Mouse (Mus musculus): ENCODE data around the gene Spon1. TPM values are rescaled to one million over a fixed set of nuclear protein-coding genes. Genes with fewer than 3 reads are reported as not detected.

Spon1 gene
- polyA plus RNA-seq, 1 experiment from 2014 or later = 12.5 TPM

DNA sequence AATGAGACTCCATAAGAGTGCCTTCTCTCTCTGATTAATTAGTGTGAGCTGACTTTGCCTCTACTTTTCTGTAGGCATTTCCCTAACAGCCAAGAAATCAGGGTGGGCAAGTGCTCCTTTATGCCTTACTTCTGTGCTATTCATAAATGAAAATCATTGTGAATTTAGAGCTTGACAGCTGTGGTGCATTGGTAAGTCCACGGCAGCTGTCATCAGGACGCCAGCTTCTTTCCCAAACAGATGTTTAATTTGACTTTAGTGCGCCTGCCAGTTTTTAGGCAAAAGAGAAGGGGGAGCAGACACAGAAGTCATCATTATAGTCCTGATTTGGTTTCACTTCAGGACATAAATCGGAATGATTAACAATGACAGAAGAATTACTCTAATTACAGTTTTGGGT, 84.6 kb downstream of the Spon1 start:
- no peaks in the 10 kb centered on the region for H3K36me3 ChIP-seq (replicated peaks)
- no peak overlapping the region for H3K4me2 ChIP-seq
- no peak for ATAC-seq (ENCODE audit: low FRiP score)
- H3K4me3 ChIP-seq (replicated peaks) = no peak overlapping the region
- no peaks in the 10 kb centered on the region for H3K27me3 ChIP-seq
- WGBS = 69% methylated on average over 4 of the region's 4 CpGs
- no peaks in the 10 kb centered on the region for H3K9me3 ChIP-seq
- H3K4me1 ChIP-seq = 0 out of 2 replicates have a peak, but pooled peaks cover 6% of the 10 kb centered on the region
- no peak overlapping the region for H3K27ac ChIP-seq
- H3K9ac ChIP-seq = no peak overlapping the region

DNA sequence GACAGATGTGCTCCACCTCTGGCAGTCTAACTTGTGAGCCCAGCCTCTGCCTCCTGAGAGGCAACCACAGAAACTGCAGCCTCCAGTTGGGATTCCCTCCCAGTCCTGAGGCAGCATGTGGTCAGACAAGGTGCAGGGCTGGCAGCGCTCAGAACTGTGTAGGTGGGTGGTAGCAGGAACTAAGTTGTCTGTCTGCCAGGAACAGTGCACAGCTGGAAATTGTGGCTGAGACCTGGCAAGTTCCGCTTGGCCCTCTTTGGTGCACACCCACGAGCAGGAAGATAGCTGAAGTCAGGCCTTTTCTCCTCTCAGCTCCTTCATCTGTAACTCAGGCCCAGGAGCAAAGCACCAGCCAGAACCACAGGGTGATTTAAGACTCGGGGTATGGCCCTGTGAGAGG, 89.6 kb downstream of the Spon1 start:
- 0 out of 2 replicates have a peak, but pooled peaks cover 5% of the 10 kb centered on the region for H3K27me3 ChIP-seq
- WGBS = 78% methylated on average over 4 of the region's 4 CpGs

DNA sequence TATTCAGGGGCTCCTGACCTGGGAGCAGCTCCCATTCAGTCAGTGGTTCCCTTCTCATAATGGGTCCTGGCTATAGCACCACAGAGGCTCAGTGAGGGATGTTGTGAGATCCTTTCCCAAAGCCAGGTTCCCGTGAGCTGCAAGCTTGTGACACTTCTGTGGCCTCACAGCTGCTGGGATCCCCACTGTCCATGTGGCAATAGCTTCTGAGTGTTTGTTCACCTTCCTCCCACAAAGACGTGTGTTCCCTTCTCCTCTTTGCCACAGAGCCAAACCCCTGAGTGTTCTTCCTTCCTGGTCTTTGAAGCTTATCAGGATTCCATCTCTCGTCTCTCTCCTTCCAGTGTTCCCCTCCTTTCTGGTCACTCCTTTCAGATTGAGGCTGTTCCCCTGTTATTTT, 90.3 kb downstream of the Spon1 start:
- H3K4me1 ChIP-seq = no peaks in the 10 kb centered on the region
- no peak overlapping the region for H3K9ac ChIP-seq
- 65% methylated on average over 3 of the region's 3 CpGs for WGBS
- no peak for ATAC-seq (ENCODE audit: low FRiP score)
- H3K27ac ChIP-seq = no peak overlapping the region
- no peaks in the 10 kb centered on the region for H3K36me3 ChIP-seq (replicated peaks)
- H3K4me3 ChIP-seq (replicated peaks) = no peak overlapping the region
- 0 out of 2 replicates have a peak, but pooled peaks cover 5% of the 10 kb centered on the region for H3K27me3 ChIP-seq
- no peak overlapping the region for H3K4me2 ChIP-seq
- no peaks in the 10 kb centered on the region for H3K9me3 ChIP-seq

More for the DNA sequence above, 89.6 kb downstream of the Spon1 start:
- no peaks in the 10 kb centered on the region for H3K4me1 ChIP-seq
- no peak overlapping the region for H3K4me3 ChIP-seq (replicated peaks)
- H3K9me3 ChIP-seq = no peaks in the 10 kb centered on the region
- ATAC-seq (ENCODE audit: low FRiP score) = no peak
- H3K9ac ChIP-seq = no peak overlapping the region
- no peak overlapping the region for H3K4me2 ChIP-seq
- H3K27ac ChIP-seq = no peak overlapping the region
- H3K36me3 ChIP-seq (replicated peaks) = no peaks in the 10 kb centered on the region

DNA sequence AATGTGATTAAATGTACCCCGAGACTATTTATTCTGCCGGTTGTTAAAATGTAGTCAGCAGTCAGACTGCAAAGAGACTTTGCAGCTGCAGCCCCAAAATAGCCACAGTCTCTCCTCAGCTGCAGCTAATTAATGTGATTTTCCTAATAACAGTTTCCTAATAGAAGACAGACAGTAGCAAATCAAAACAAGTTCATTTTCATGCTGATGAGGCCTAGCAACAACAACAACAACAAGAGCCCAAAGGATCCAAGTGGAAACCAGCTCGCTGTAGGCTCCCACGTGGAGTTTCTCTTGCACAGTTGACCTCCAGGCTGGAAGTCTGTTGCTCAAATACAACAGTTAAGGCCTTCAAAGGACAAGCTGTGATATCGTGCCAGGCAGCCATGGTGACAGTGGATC, 93.7 kb downstream of the Spon1 start:
- Histone ChIP-seq H3K36me3 (replicated peaks) (no peaks in the 10 kb centered on the region), H3K27ac (no peak overlapping the region), H3K4me2 (no peak overlapping the region), H3K4me1 (no peaks in the 10 kb centered on the region), H3K9me3 (no peaks in the 10 kb centered on the region), H3K4me3 (replicated peaks) (no peak overlapping the region), H3K27me3 (0 out of 2 replicates have a peak, but pooled peaks cover 5% of the 10 kb centered on the region), H3K9ac (no peak overlapping the region)
- no peak for ATAC-seq (ENCODE audit: low FRiP score)
- WGBS = 60% methylated on average over 5 of the region's 5 CpGs

DNA sequence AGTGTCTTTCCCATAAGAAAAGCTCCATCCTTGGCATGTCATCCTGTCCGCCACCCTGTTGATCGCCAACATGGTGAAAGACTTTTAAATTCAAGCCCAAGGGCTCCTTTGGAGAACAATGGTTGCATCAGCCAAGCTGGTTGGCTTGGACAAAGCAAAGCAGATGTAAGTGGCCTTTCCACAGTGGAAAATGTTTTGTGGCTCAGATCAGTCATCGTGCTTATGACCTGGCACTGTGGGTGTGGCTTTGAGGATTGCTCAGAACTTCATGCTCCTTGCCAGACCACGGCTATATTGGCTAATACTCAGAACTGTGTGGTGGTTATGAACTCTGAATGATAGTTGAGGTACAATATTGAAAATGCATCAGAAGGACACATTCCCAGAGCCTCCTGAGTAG, 96.2 kb downstream of the Spon1 start:
- no peak for ATAC-seq (ENCODE audit: low FRiP score)

DNA sequence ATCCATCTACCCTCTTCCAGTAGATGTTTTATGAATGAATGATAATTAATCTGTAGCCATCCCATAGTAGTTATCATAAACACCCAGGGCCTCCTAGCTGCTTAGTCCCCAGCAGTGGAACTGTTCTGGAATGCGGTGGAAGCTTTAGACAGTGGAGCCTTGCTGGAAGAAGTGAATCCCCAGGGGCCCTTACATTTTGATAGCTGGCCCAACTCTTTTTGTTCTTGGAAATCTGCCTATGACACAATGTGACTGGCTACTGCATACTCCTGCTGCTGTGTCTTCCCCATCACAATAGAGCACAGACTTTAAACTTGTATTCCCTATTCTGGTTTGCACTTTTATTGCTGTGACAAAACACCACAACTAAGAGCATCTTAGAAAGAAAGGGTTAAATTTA, 107.0 kb downstream of the Spon1 start:
- Histone ChIP-seq H3K4me3 (replicated peaks) (no peak overlapping the region), H3K4me2 (no peak overlapping the region), H3K36me3 (replicated peaks) (no peaks in the 10 kb centered on the region), H3K27ac (no peak overlapping the region), H3K27me3 (no peaks in the 10 kb centered on the region), H3K9me3 (no peaks in the 10 kb centered on the region), H3K9ac (no peak overlapping the region), H3K4me1 (no peaks in the 10 kb centered on the region)
- 91% methylated on average over 1 of the region's 1 CpGs for WGBS
- no peak for ATAC-seq (ENCODE audit: low FRiP score)

More for the DNA sequence above, 96.2 kb downstream of the Spon1 start:
- no peaks in the 10 kb centered on the region for H3K4me1 ChIP-seq
- H3K4me2 ChIP-seq = no peak overlapping the region
- WGBS = 93% methylated on average over 4 of the region's 4 CpGs
- H3K27ac ChIP-seq = no peak overlapping the region
- no peak overlapping the region for H3K4me3 ChIP-seq (replicated peaks)
- no peak overlapping the region for H3K9ac ChIP-seq
- H3K27me3 ChIP-seq = 0 out of 2 replicates have a peak, but pooled peaks cover 5% of the 10 kb centered on the region
- no peaks in the 10 kb centered on the region for H3K36me3 ChIP-seq (replicated peaks)
- no peaks in the 10 kb centered on the region for H3K9me3 ChIP-seq

DNA sequence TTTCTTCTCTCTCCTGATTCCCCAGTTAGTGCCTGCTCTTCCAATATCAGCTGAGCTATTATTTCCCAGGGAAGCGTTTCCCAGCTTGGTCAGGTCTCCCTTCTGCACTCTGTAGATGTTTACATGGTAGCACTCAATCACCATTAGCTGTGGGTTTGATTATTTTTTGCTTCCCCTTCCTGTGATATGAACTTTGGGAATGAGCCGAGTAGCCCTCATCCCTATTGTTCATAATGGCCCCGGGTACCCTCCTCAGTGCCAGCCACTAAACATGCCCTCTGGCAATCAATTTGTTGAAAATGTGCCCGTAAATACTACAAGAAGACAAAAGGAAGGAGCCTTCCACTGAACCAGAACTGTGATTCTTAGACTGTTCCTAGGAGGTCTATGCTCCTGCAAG, 111.7 kb downstream of the Spon1 start:
- Histone ChIP-seq H3K4me1 (peaks cover 4% of the 10 kb centered on the region), H3K36me3 (replicated peaks) (no peaks in the 10 kb centered on the region), H3K27ac (no peak overlapping the region), H3K9me3 (no peaks in the 10 kb centered on the region), H3K4me3 (replicated peaks) (no peak overlapping the region), H3K9ac (no peak overlapping the region), H3K27me3 (no peaks in the 10 kb centered on the region), H3K4me2 (no peak overlapping the region)
- no peak for ATAC-seq (ENCODE audit: low FRiP score)
- 85% methylated on average over 4 of the region's 4 CpGs for WGBS

GRCm38 (mm10) chr7:113877926-113878325, 112.1 kb downstream of the Spon1 start:
- H3K9me3 ChIP-seq = no peaks in the 10 kb centered on the region
- no peaks in the 10 kb centered on the region for H3K27me3 ChIP-seq
- no peak overlapping the region for H3K4me3 ChIP-seq (replicated peaks)
- ATAC-seq (ENCODE audit: low FRiP score) = no peak
- no peak overlapping the region for H3K27ac ChIP-seq
- whole genome bisulfite sequencing = 81% methylated on average over 5 of the region's 5 CpGs
- no peaks in the 10 kb centered on the region for H3K36me3 ChIP-seq (replicated peaks)
- no peak overlapping the region for H3K4me2 ChIP-seq
- peaks cover 4% of the 10 kb centered on the region for H3K4me1 ChIP-seq
- H3K9ac ChIP-seq = no peak overlapping the region

DNA sequence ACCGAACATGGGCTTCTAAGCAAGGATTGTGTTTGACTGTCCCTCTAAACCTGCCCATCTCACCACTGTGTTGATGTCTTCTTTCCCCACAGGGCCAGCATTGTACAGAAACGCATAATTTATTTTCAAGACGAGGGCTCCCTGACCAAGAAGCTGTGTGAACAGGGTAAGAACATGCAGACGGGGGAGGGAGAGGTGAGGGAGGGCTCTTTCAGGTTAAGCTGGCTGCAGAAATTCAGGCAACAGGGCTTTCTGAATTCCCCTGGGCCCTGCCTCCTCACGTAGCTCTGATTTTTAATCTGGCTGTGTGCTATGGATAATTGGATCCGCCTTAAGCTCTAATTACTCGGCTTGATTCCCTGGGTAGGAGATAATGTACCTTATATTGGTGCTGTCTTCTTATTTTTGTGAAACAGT, 113.3 kb downstream of the Spon1 start:
- H3K9me3 ChIP-seq = no peaks in the 10 kb centered on the region
- WGBS = 41% methylated on average over 7 of the region's 7 CpGs
- no peaks in the 10 kb centered on the region for H3K27me3 ChIP-seq
- H3K27ac ChIP-seq = peak overlapping the region; percentile 36; the same call in 1 of the 2 replicates
- H3K9ac ChIP-seq = no peak overlapping the region
- no peak overlapping the region for H3K4me2 ChIP-seq
- ATAC-seq (ENCODE audit: low FRiP score) = peak; percentile 63; the same call in 1 of the 2 replicates
- H3K36me3 ChIP-seq (replicated peaks) = no peaks in the 10 kb centered on the region
- H3K4me1 ChIP-seq = peaks cover 4% of the 10 kb centered on the region
- no peak overlapping the region for H3K4me3 ChIP-seq (replicated peaks)

- H3K9me3 ChIP-seq = no peaks in the 10 kb centered on the region
- no peak overlapping the region for H3K4me2 ChIP-seq
- no peak overlapping the region for H3K4me3 ChIP-seq (replicated peaks)
- 90% methylated on average over 3 of the region's 3 CpGs for WGBS
- no peaks in the 10 kb centered on the region for H3K27me3 ChIP-seq
- H3K36me3 ChIP-seq (replicated peaks) = no peaks in the 10 kb centered on the region
- H3K4me1 ChIP-seq = peaks cover 4% of the 10 kb centered on the region
- H3K9ac ChIP-seq = no peak overlapping the region
- no peak overlapping the region for H3K27ac ChIP-seq
- ATAC-seq (ENCODE audit: low FRiP score) = no peak
Measured at GRCm38 (mm10) chr7:113880021-113880420, 114.2 kb downstream of the Spon1 start.

- WGBS = 91% methylated on average over 2 of the region's 2 CpGs
- no peaks in the 10 kb centered on the region for H3K27me3 ChIP-seq
Measured at GRCm38 (mm10) chr7:113890782-113891181, 125.0 kb downstream of the Spon1 start.

GRCm38 (mm10) chr7:113891491-113891890, 125.7 kb downstream of the Spon1 start:
- H3K9me3 ChIP-seq = 0 out of 2 replicates have a peak, but pooled peaks cover 5% of the 10 kb centered on the region
- ATAC-seq (ENCODE audit: low FRiP score) = no peak
- H3K9ac ChIP-seq = no peak overlapping the region
- no peak overlapping the region for H3K4me3 ChIP-seq (replicated peaks)
- no peaks in the 10 kb centered on the region for H3K27me3 ChIP-seq
- no peak overlapping the region for H3K27ac ChIP-seq
- no peaks in the 10 kb centered on the region for H3K4me1 ChIP-seq
- no peak overlapping the region for H3K4me2 ChIP-seq
- H3K36me3 ChIP-seq (replicated peaks) = no peaks in the 10 kb centered on the region
- 90% methylated on average over 6 of the region's 6 CpGs for WGBS

More at GRCm38 (mm10) chr7:113890782-113891181, 125.0 kb downstream of the Spon1 start:
- Histone ChIP-seq H3K4me3 (replicated peaks) (no peak overlapping the region), H3K36me3 (replicated peaks) (no peaks in the 10 kb centered on the region), H3K27ac (no peak overlapping the region), H3K4me1 (no peaks in the 10 kb centered on the region), H3K9me3 (0 out of 2 replicates have a peak, but pooled peaks cover 5% of the 10 kb centered on the region), H3K4me2 (no peak overlapping the region), H3K9ac (no peak overlapping the region)
- ATAC-seq (ENCODE audit: low FRiP score) = no peak

- Histone ChIP-seq H3K27ac (no peak overlapping the region), H3K4me1 (no peaks in the 10 kb centered on the region), H3K4me3 (replicated peaks) (no peak overlapping the region), H3K9me3 (0 out of 2 replicates have a peak, but pooled peaks cover 5% of the 10 kb centered on the region), H3K36me3 (replicated peaks) (no peaks in the 10 kb centered on the region), H3K4me2 (no peak overlapping the region), H3K9ac (no peak overlapping the region), H3K27me3 (no peaks in the 10 kb centered on the region)
- no peak for ATAC-seq (ENCODE audit: low FRiP score)
- WGBS = 87% methylated on average over 7 of the region's 7 CpGs
Measured at GRCm38 (mm10) chr7:113893944-113894662, 128.3 kb downstream of the Spon1 start.

Data from forebrain, embryonic 12.5 days (tissue).